Mouse (Mus musculus): ENCODE results near the gene Ankrd40.

Ankrd40 gene

GRCm38 (mm10) chr11:94355521-94356217 is 27.9 kb downstream of the Ankrd40 start:
- DNase-seq: no peak

- DNase-seq: no peak
Measured at GRCm38 (mm10) chr11:94359168-94359567, 31.4 kb downstream of the Ankrd40 start.

DNA sequence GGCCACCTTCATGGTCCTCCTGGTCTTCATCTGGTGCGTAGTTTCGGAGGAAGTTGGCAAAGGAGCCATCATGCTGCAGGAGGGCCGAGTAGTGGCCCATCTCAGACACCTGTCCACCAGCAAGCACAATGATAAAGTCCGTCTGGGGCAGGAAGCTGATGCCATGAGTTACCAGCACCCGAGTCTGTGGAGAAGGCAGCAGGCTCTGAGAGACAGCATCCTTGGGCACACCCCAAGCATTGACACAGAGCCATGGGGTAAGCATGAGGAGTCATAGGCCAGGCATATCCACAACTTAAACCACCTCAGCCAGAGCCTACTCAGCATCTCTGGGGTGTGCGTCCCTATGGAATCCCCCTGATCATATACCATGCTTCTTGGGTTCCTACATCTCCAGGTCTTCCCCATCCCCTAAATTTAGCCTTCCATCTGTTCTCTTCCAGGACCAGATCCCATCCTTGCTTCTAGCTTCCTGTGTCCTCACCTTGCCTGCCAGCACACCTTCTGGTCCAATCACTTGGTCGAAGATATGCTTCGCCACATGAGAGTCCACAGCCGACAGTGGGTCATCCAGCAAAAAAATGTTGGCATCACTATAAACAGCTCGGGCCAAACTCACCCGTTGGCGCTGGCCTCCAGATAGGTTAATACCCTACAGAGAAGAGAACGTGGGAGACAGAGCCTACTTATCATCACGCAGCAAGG is 33.5 kb downstream of the Ankrd40 start:
- DNase-seq: no peak

- no peak for DNase-seq
Measured at GRCm38 (mm10) chr11:94362101-94362500, 34.3 kb downstream of the Ankrd40 start.

DNA sequence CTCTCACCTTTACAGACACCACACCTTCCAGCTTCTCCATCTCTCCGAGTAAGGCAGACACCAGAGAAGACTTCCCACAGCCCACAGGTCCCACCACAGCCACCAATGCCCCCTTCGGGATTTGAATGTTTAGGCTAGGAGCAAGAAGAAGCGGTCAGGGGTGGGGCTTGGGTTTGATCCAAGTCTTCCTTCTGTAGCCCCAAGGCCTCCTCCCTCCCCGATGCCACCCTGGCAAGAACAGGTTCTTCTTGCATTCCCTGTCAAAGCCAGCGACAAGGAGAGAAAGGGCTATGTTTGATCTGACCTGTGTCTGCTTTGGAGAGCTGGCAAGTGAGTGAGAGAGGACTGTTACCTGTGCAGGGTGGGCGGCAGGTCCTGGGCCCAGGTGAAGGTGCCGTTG is 35.9 kb downstream of the Ankrd40 start:
- DNase-seq: peak; percentile 49

DNA sequence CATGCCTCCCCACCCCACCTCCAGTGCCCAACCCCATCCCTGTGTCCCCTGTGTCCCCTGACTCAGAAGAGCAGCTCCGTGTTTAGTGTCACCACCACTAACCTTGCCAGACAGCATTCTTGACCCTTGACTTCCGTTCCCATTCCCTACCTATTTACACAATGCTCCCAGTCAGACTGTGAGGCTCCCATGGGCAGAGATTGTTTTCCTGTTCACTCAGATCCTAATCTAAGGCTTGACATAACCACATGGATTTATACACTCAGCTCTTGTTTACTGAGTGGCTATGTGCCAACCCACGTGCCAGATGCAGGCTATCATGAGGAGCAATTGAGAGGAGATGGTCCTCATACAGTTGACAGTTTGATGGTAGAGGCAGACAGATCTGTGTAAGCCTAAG is 37.5 kb downstream of the Ankrd40 start:
- DNase-seq: peak; percentile 86

DNA sequence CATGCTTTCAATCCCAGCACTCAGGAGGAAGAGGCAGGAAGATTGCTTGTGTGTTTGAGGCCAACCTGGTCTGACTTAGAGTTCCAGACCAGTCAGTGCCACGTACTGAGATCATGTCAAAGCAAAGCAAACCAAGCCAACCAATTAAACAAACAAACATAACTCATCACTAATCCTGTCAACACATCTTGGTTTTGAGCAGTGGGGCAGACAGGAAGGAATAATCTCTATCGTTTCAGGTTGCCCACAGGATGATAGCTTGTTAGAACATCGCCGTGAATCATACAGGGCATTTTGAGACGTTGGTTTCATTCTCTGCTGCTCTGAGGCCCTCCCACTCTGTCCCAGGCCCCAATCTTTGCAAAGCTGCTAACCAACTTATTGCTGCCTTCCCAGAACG is 42.2 kb downstream of the Ankrd40 start:
- DNase-seq: no peak

- peak; percentile 64 for DNase-seq
Measured at GRCm38 (mm10) chr11:94370809-94371208, 43.0 kb downstream of the Ankrd40 start.

DNA sequence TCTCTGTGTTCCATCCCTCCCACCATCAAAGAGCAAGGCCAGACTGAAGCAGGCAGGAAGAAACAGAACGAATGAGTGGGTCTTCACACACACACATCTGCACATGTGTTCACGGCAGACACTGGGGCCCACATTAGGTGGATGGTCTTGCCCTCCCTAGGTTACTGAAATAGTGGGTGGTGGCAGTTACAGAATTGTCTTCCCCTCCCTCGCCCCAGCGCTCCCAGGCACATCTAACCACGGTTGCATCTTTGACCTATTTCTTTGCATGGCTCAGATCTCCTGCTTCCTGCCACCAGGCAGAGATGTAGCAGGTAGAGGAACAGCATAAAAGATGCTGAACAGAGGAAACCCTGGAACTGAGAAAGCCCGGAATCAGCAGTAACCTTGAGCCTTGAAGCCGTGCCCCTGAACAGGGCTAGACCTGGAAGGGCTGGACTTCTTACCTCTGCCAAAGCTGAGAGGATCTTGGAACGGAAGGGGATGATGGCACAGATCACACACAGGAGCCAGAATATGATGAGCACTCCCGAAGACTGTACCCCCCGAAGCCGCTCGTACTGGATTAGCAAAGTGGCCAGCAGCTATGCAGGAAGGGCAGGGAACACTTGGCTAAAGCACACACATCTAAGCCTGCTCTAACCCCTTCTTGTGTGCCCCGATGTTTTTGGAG is 46.6 kb downstream of the Ankrd40 start:
- DNase-seq: no peak

DNA sequence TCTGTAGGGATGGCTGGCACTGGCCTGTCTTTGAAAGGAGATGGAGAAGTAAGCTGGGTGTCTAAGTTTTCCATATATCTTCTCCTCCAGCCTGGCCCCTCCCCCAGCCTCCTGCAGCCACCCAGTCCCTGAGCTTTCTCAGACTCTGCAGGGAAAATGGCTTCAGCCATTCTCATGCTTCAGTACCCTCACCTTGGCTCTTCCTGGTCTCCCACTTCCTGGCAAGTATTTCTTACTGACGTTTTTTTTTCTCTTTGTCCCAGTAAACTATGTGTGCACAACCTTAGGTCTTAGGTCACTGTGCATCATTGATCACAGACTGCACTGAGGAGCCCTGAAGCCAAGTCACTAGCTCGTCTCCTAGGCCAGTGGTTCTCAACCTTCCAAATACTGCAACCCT is 51.3 kb downstream of the Ankrd40 start:
- no peak for DNase-seq

GRCm38 (mm10) chr11:94379736-94380135 is 51.9 kb downstream of the Ankrd40 start:
- no peak for DNase-seq

DNA sequence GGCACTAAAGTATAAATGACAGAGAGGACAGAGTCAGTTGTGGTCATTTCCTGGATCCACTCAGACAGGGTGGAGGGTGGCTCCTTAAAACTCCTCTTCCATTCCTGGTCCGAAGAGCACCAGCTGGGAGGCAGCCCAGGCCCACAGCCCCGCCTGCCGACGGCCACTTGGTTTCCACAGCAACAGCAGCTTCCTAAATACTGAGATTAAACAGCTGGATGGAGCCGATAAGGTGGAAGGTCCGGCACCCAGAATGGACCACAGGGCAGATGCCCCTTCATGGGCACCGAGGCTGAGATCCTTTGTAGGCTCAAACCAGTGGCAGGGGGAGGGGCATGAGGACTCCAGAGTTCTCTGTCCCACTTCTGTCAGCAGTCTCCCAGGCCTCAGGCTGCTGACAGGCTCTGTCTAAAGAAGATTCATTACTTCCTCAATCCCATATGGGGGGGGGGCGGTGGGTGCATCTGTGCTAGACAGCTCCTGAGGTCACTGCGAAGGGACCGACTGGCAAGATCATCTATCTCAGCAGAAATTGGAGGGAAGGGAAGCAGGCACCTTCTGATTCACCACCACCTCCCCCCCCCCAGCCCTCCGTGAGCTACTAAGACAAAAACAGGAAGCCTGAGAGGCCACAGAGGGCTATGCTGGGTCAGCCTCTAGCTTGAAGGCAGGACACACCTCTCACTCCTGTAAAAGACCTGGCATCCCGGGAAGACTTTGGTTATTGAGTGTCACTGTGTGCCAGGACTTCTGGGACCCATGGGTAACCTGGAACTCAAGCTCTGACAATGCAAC is 58.4 kb downstream of the Ankrd40 start:
- DNase-seq: peak; percentile 84

DNA sequence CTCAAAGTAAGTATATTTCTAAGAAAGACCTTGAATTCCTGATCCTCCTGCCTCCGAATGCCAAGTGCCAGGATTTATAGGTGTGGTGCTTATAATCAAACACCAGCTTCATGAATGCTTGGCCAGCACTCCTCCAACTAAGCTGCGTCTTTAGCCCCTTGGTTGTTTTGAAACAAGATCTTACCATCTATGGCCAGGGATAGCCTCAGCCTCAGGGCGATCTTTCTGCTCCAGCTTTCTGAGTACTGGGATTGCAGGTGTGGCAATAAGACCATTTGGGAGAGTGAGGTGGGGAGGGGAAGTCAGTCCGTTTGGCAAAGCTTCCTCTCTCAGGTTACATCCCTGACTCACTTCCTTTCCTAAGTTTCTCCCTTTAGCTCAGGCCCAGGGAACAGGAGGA is 60.0 kb downstream of the Ankrd40 start:
- DNase-seq: no peak

- DNase-seq: no peak
Measured at GRCm38 (mm10) chr11:94389021-94389420, 61.2 kb downstream of the Ankrd40 start.

GRCm38 (mm10) chr11:94389724-94390396 is 62.1 kb downstream of the Ankrd40 start:
- no peak for DNase-seq

- no peak for DNase-seq
Measured at GRCm38 (mm10) chr11:94390825-94391224, 63.0 kb downstream of the Ankrd40 start.

Data from lung, postnatal 36 days (tissue).